Mouse (Mus musculus) heart, adult 18-20 months (tissue): ENCODE measurements around the gene Cyb5r2. TPM values are rescaled to one million over a fixed set of nuclear protein-coding genes. Genes with fewer than 3 reads are reported as not detected.

Experiments used
- DNase-seq, 2 experiments: peaks; one replicate each; pipeline ENCODE4 v3.0.0; 2021 to 2022; ENCODE audit warnings: mixed read lengths in 1 of 2
- total RNA-seq, 2 experiments: library from RNA; stranded (reverse); gene quantifications; 2 replicates each; pipeline ENCODE4 v1.2.3; 2021

Gene Cyb5r2
- total RNA-seq, 2 experiments from 2014 or later = not detected

DNA sequence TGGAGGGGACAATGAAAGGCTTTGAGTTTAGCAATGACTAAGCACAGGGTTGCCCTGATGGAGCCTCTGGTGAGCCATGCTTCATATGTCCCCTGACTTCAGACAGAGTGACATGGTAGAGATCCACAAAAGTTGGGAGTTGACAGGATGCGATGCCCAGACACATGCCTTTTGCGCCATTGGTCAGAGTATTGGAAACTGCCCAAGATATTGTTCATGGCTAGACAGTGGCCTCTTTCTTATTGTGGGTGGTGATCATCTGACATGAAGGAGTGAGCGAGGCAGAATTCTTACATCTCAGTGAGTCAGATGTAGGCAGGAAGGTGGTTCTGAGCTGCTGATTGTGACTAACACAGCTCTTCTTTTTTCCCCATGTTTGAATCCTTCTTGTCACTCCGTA, 35.3 kb downstream of the Cyb5r2 start:
- DNase-seq = no peak

DNA sequence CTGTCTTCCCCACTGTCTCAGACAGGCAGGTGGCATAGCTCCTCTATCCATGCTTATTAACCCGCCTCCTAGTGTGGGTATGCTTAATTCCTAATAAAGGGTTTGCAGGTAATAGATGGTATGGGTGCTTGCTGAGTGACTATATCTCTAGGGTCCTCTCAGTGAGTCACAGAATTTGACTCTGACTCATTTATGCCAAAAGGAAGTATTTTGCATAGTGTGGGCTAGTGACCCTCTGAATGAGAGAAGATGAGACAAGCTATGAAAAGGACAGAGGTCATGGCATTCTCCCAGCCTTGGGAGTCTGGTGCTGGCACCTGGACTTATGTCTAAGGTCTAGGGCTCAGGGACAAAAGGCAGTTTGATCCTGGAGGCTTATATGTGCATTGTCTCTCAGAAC, 37.1 kb downstream of the Cyb5r2 start:
- DNase-seq = no peak

DNA sequence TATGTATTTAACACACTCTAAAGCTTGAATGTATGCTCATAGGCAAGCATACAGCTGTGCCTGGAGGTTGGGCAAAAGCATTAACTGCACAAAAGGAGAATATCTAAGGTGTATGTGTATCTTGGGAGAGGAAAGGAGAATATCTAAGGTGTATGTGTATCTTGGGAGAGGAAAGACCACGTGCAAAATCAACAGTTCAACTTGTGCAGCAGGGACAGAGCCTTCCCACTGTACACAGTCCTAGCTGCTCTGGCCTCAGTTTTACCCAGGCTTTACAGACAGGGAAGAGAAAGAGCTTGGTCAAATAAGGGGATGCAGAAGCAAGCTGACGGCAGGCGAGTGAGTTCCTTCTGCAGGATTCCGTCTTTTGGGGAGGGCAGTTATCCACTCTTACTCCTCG, 43.8 kb downstream of the Cyb5r2 start:
- no peak for DNase-seq

GRCm38 (mm10) chr7:107712743-107713142, 45.1 kb downstream of the Cyb5r2 start:
- DNase-seq = no peak

- DNase-seq = peak; percentile 57 to 76
These were observed 49.2 kb downstream of the Cyb5r2 start for GRCm38 (mm10) chr7:107708491-107709112.

DNA sequence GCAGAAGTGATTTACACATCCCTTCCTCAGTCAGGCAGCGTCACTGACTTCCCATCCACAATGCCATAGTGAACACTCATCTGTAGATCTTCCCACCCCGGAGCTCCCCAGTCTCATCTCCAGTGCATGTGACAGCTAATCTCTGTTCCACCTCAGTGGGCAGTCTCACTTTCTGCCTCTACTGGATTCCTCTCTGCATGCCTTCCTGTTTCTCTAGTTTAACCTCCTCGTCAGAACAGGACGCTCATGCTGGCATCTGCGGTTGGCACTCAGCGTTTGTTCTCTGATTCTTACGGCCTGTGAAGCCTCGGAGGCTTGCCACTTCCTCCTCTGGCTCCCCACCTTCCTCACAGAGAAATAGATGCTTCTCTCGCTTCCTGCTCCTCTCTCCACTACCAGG, 50.2 kb downstream of the Cyb5r2 start:
- peak in 1 of 2 experiments; percentile 58 for DNase-seq

GRCm38 (mm10) chr7:107705941-107706340, 51.9 kb downstream of the Cyb5r2 start:
- DNase-seq = peak; percentile 56 to 62

DNA sequence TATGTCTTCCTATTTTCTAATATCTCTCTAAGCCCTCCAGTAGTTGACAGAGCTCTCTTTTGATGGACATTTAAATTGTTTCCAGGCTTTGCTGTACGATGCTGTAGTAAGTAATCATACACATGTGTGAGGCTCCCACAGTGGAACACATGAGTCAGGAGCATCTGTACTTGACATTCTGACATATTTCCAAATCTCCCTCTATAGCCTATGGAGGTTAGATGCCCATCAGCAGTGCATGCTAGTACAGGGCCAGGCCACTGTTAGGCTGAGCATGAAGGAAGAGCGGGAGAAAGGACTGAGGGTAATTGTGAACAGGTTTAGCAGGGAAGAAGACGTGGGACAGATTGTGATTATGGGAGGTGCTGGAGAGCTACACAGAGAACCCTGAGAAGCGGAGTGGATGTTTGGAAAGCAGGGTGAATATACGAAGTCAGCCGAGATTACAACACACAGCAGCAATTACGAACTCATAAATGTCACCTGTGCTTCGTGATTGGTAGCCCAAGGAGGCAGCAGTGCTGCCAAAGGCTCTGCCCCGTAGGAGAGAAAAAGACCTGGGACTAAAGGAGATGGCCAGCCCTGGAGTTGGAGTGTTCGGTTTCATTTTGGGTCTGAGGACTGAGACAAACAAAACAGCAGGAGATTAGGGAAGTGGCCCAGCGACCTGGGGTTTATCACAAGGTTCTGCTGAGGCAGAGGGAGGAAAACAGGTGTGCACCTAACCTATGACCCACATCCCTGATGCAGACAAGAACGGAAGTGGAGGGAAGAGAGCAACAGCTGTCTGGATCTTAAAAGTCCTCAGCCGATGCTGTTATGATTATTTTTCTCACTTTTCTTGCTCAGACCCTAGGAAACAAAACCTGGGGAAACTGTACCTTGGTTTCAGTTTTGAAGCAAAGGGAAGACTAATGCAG, 55.1 kb downstream of the Cyb5r2 start:
- DNase-seq = no peak

DNA sequence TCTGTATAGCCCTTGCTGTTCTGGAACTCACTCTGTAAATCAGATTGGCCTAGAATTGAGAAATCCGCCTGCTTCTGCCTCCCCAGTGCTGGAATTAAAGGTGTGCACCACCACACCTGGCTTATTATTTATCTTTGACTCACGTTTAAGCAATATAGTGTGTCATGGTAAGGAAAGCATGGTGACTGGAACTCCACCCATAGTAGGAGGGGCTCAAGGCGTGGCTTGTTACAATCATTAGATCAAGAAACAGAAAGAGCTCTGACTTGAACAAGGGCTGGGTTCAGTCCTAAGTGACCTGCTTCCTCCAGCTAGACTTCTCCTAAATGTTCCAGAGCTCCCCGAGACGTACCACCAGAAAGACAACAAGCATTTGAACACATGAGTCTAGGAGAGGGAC, 57.2 kb downstream of the Cyb5r2 start:
- no peak for DNase-seq

DNA sequence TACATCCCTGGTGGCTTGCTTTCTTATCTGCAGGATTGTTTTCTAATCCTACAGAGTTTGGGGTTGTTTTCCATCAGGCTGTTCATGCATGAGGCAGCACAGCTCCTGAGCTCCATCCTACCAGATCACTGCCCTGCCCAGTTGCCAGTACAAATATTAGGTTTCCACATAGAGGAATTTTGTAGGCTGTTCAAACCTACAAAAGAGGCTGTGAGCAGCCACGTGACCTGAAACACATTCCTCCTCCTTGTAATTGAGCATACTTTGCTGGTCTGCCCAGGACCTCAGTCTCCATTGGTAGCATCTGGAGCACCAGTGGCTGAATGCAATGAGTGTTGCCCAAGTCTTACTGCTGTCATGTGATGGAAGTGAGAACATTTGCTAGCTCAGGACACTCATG, 57.9 kb downstream of the Cyb5r2 start:
- no peak for DNase-seq

Other genes with a start within 250 kb of the Cyb5r2 start
- gene Olfml1, start 190.6 kb downstream of the Cyb5r2 start, total RNA-seq = 1 to 10 TPM; 2.7 to 3.9 TPM
- gene Ppfibp2, start 162.8 kb downstream of the Cyb5r2 start, total RNA-seq = 10 to 100 TPM; 24.6 to 26.4 TPM
- gene 5330417H12Rik, start 132.9 kb downstream of the Cyb5r2 start, total RNA-seq = not detected
- not detected for gene Ovch2, start 43.2 kb upstream of the Cyb5r2 start, total RNA-seq
- gene Olfr467, start 54.2 kb upstream of the Cyb5r2 start, total RNA-seq = not detected
- gene Olfr469, start 67.5 kb upstream of the Cyb5r2 start, total RNA-seq = not detected
- gene Olfr470, start 89.5 kb upstream of the Cyb5r2 start, total RNA-seq = not detected
- gene Olfr472, start 139.9 kb upstream of the Cyb5r2 start, total RNA-seq = not detected
- not detected for gene Olfr473, start 172.4 kb upstream of the Cyb5r2 start, total RNA-seq
- not detected for gene Olfr474, start 196.6 kb upstream of the Cyb5r2 start, total RNA-seq
- not detected for gene Olfr476, start 206.8 kb upstream of the Cyb5r2 start, total RNA-seq
- gene Olfr477, start 228.7 kb upstream of the Cyb5r2 start, total RNA-seq = not detected